17 mouse cellular contexts compared by ENCODE assay signal in the genomic region with DNA sequence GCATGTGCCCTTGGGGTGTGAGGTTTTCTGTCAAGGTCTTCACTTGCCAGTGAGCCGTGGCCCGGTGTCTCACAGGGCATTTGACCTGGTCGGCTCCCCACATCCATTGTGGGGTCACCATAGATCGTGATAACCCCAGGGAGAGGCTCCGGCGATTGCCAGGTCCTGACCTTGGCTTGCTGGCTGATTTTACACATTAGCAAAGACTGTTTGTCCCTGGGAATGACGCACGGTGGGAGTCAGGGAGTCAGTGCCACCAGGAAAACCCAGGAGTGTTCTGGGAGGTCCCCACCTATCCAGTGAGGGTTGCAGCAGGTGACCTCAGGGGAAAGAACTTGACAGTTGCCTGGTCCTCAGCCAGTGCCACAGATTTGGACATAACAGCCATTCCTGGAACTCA. TPM values are rescaled to one million over a fixed set of nuclear protein-coding genes. Genes with fewer than 3 reads are reported as not detected.
DNase-seq lines count a peak whose midpoint lies in the region; ATAC-seq and TF ChIP-seq lines count a peak whose summit lies in the region.
"Had no signal": no experiment of that assay in that cellular context is flagged by ENCODE, and none has a peak within 500 bp of the region (broad histone marks: within the 10 kb centered on the region; RNA-seq: fewer than 3 reads in every experiment).

Gene Sdsl (minus strand): TSS at position 41 of the 400 bp plus-strand sequence.

- no peak for DNase-seq in cerebellum, adult 2 months
- DNase-seq in cerebellum, adult 8-10 months, result no peak
- DNase-seq in kidney, postnatal 0 days (ENCODE audit: low spot score), result no peak
- no peak for DNase-seq in kidney, adult 11 months
- DNase-seq in stomach, postnatal 0 days (ENCODE audit: low spot score), result no peak
- DNase-seq in frontal cortex, postnatal 14 days (ENCODE audit: low spot score in 2 of 2), result no peak
- DNase-seq: cerebellum, postnatal 14 days; gastrocnemius, adult 2 months; kidney, postnatal 25 days; right cerebral cortex, postnatal 25 days had no signal

- no peak for TF ChIP-seq CTCF in cerebellum, adult 2 months (IDR thresholded peaks at IDR 0.05; ENCODE audit: borderline replicate concordance, insufficient read depth, low read depth, low read length)
- TF ChIP-seq CTCF in kidney, postnatal 0 days (IDR thresholded peaks at IDR 0.05; ENCODE audit: low read depth), result no peak
- TF ChIP-seq CTCF in stomach, postnatal 0 days (IDR thresholded peaks at IDR 0.05; ENCODE audit: low read depth), result no peak

- H3K9ac ChIP-seq in kidney, postnatal 0 days (ENCODE audit: low read depth, low read length), result no peak within 1 kb of the TSS
- no peak within 1 kb of the TSS for H3K9ac ChIP-seq in stomach, postnatal 0 days (ENCODE audit: low read length)
- H3K9ac ChIP-seq in forebrain, embryonic 13.5 days, result no peak within 1 kb of the TSS
- H3K9ac ChIP-seq: forebrain, embryonic 12.5 days; hindbrain, embryonic 12.5 days; limb, embryonic 15.5 days had no signal

- no peak for ATAC-seq in kidney, postnatal 0 days (replicated peaks; ENCODE audit: low FRiP score, low read depth)
- no peak for ATAC-seq in common myeloid progenitor, adult 5-6 weeks (replicated peaks; ENCODE audit: low read depth, poor library complexity, severe bottlenecking)
- ATAC-seq in stomach, postnatal 0 days (ENCODE audit: low FRiP score, low TSS enrichment), result no peak
- ATAC-seq in forebrain, embryonic 13.5 days, result no peak
- ATAC-seq: lung, postnatal 0 days had no signal

- no peak within 1 kb of the TSS for H3K27ac ChIP-seq in cerebellum, adult 2 months (ENCODE audit: insufficient read depth, low read length)
- no peak within 1 kb of the TSS for H3K27ac ChIP-seq in kidney, postnatal 0 days
- H3K27ac ChIP-seq in stomach, postnatal 0 days (replicated peaks), result no peak within 1 kb of the TSS
- H3K27ac ChIP-seq in forebrain, embryonic 13.5 days, result no peak within 1 kb of the TSS
- H3K27ac ChIP-seq: forebrain, embryonic 12.5 days; gastrocnemius, adult 2 months; hindbrain, embryonic 12.5 days; limb, embryonic 15.5 days had no signal

- H3K36me3 ChIP-seq in kidney, postnatal 0 days (ENCODE audit: insufficient read depth, low read length), result no peaks in the 10 kb centered on the region
- H3K36me3 ChIP-seq in stomach, postnatal 0 days (ENCODE audit: control insufficient read depth, insufficient read depth, low read length), result no peaks in the 10 kb centered on the region
- no peaks in the 10 kb centered on the region for H3K36me3 ChIP-seq in forebrain, embryonic 13.5 days (ENCODE audit: poor library complexity, severe bottlenecking)
- H3K36me3 ChIP-seq: forebrain, embryonic 12.5 days; hindbrain, embryonic 12.5 days; limb, embryonic 15.5 days had no signal

- H3K4me1 ChIP-seq in cerebellum, adult 2 months (ENCODE audit: control insufficient read depth, insufficient read depth, low read length), result no peaks in the 10 kb centered on the region
- H3K4me1 ChIP-seq in kidney, postnatal 0 days (replicated peaks; ENCODE audit: insufficient read depth, low read length), result no peaks in the 10 kb centered on the region
- H3K4me1 ChIP-seq in stomach, postnatal 0 days (replicated peaks; ENCODE audit: control insufficient read depth, insufficient read depth), result no peaks in the 10 kb centered on the region
- 0 out of 2 replicates have a peak, but pooled peaks cover 4% of the 10 kb centered on the region for H3K4me1 ChIP-seq in forebrain, embryonic 13.5 days
- H3K4me1 ChIP-seq: hindbrain, embryonic 12.5 days; limb, embryonic 15.5 days had no signal

- TF ChIP-seq EP300 in stomach, postnatal 0 days (optimal IDR thresholded peaks at IDR 0.05), result no peak

- H3K9me3 ChIP-seq in kidney, postnatal 0 days (replicated peaks; ENCODE audit: low read length), result no peaks in the 10 kb centered on the region
- no peaks in the 10 kb centered on the region for H3K9me3 ChIP-seq in stomach, postnatal 0 days (ENCODE audit: control insufficient read depth, low read length)
- no peaks in the 10 kb centered on the region; the same call in 1 of the 2 replicates for H3K9me3 ChIP-seq in forebrain, embryonic 13.5 days (replicated peaks)
- H3K9me3 ChIP-seq: forebrain, embryonic 12.5 days; hindbrain, embryonic 12.5 days; limb, embryonic 15.5 days had no signal

- no peak within 1 kb of the TSS for H3K4me2 ChIP-seq in kidney, postnatal 0 days (ENCODE audit: low read length)
- no peak within 1 kb of the TSS for H3K4me2 ChIP-seq in stomach, postnatal 0 days (replicated peaks; ENCODE audit: low read depth)
- H3K4me2 ChIP-seq in forebrain, embryonic 13.5 days, result no peak within 1 kb of the TSS
- H3K4me2 ChIP-seq: forebrain, embryonic 12.5 days; hindbrain, embryonic 12.5 days; limb, embryonic 15.5 days had no signal

- TF ChIP-seq POLR2A in cerebellum, adult 2 months (IDR thresholded peaks at IDR 0.05; ENCODE audit: borderline replicate concordance, insufficient read depth, low read length), result no peak

- H3K27me3 ChIP-seq in cerebellum, adult 2 months (ENCODE audit: control insufficient read depth, insufficient read depth, low read length), result no peaks in the 10 kb centered on the region
- no peaks in the 10 kb centered on the region for H3K27me3 ChIP-seq in kidney, postnatal 0 days (ENCODE audit: insufficient read depth, low read length)
- no peaks in the 10 kb centered on the region for H3K27me3 ChIP-seq in stomach, postnatal 0 days (ENCODE audit: control insufficient read depth, insufficient read depth, low read length)
- H3K27me3 ChIP-seq in forebrain, embryonic 13.5 days, result peaks cover 4% of the 10 kb centered on the region; the same call in 1 of the 2 replicates

- 72% methylated on average over 8 of the region's 8 CpGs for WGBS in cerebellum, adult 2 months
- WGBS in kidney, postnatal 0 days, result 58% methylated on average over 8 of the region's 8 CpGs
- WGBS in stomach, postnatal 0 days, result 60% methylated on average over 8 of the region's 8 CpGs
- WGBS in forebrain, embryonic 13.5 days, result 90% methylated on average over 8 of the region's 8 CpGs

- no peak within 1 kb of the TSS for H3K4me3 ChIP-seq in cerebellum, adult 2 months (replicated peaks; ENCODE audit: insufficient read depth, low read depth, low read length)
- no peak within 1 kb of the TSS for H3K4me3 ChIP-seq in kidney, postnatal 0 days (replicated peaks; ENCODE audit: low read depth, low read length)
- H3K4me3 ChIP-seq in stomach, postnatal 0 days (ENCODE audit: low read depth, low read length), result no peak within 1 kb of the TSS
- H3K4me3 ChIP-seq in forebrain, embryonic 13.5 days, result no peak within 1 kb of the TSS
- H3K4me3 ChIP-seq: forebrain, embryonic 12.5 days; gastrocnemius, adult 2 months; hindbrain, embryonic 12.5 days; limb, embryonic 15.5 days had no signal

RNA-seq across cellular contexts. Expression of gene Sdsl, which starts in this region (rescaled TPM):
- polyA plus RNA-seq in cerebellum, adult 2 months (2012; rRNA removed), result 13.6 and 16.7 TPM in 2 replicates
- 12.0 and 13.3 TPM in 2 replicates for polyA plus RNA-seq in kidney, postnatal 0 days (2015; fragmentation: Nextera tagmentation; extraction: Ambion mirVana)
- total RNA-seq in common myeloid progenitor, adult 5-6 weeks (2017), result 27.1 and 34.4 TPM in 2 replicates
- polyA plus RNA-seq in stomach, postnatal 0 days (2015; fragmentation: Nextera tagmentation; extraction: Ambion mirVana), result 16.2 and 16.8 TPM in 2 replicates
- polyA plus RNA-seq in forebrain, embryonic 13.5 days (2015; fragmentation: Nextera tagmentation; extraction: Ambion mirVana), result 4.8 and 5.1 TPM in 2 replicates
- total RNA-seq: neutrophil, adult 5-6 weeks had no signal
